Mouse (Mus musculus) cerebellum, adult 2 months (tissue): Measurements from ENCODE around the gene Pla2g6. TPM values are rescaled to one million over a fixed set of nuclear protein-coding genes. Genes with fewer than 3 reads are reported as not detected.

Experiments
- DNase-seq, 2 experiments: peaks; one replicate each; pipeline ENCODE4 v3.0.0; 2021
- H3K27ac ChIP-seq: fragments of 200-500 bp; 2 replicates; pipeline ENCODE4 v1.5.1; 2012; ENCODE audit warnings: low read length, control low read depth, inconsistent platforms; ENCODE audit not compliant: insufficient read depth
- H3K27me3 ChIP-seq: fragments of 200-500 bp; 2 replicates; pipeline ENCODE4 v1.6.1; 2012; ENCODE audit warnings: inconsistent platforms, mild to moderate bottlenecking, low read length, moderate library complexity; ENCODE audit not compliant: control insufficient read depth, insufficient read depth
- H3K4me1 ChIP-seq: fragments of 200-500 bp; 2 replicates; pipeline ENCODE4 v1.6.1; 2011; ENCODE audit warnings: low read length; ENCODE audit not compliant: control insufficient read depth, insufficient read depth
- H3K4me3 ChIP-seq: fragments of 200-500 bp; replicated peaks from 2 replicates; pipeline ENCODE3; 2011; ENCODE audit warnings: mild to moderate bottlenecking, low read depth, low read length, control low read depth; ENCODE audit not compliant: insufficient read depth
- CTCF ChIP-seq: fragments of 200-500 bp; IDR thresholded peaks from 2 replicates; pipeline ENCODE4 v1.5.1; 2011; ENCODE audit warnings: low read depth, mild to moderate bottlenecking, control low read depth, low read length, moderate library complexity, borderline replicate concordance; ENCODE audit not compliant: insufficient read depth
- POLR2A ChIP-seq: fragments of 200-500 bp; IDR thresholded peaks from 2 replicates; pipeline ENCODE4 v1.6.1; 2011; ENCODE audit warnings: low read length, control low read depth, borderline replicate concordance; ENCODE audit not compliant: insufficient read depth
- WGBS: fragments of 180-500 bp; shearing (Covaris S2); methylation state at CpG from one replicate; pipeline ENCODE4 v1.1.7; 2018; 5-methylcytosine and 5-hydroxymethylcytosine counted together
- polyA plus RNA-seq: library from polyadenylated mRNA; depleted of rRNA; stranded (reverse); fragments of >200 nt; gene quantifications from 2 replicates; pipeline ENCODE4 v1.2.3, GENCODE M21; 2012

Gene Pla2g6
- polyA plus RNA-seq, 1 experiment, result 26.1 TPM

- no peak overlapping the region for H3K27ac ChIP-seq
- no peaks in the 10 kb centered on the region for H3K27me3 ChIP-seq
- H3K4me1 ChIP-seq, result no peaks in the 10 kb centered on the region
- 46% methylated on average over 4 of the region's 5 CpGs for WGBS
- no peak for DNase-seq
- H3K4me3 ChIP-seq, result no peak overlapping the region
- no peak for TF ChIP-seq POLR2A
- TF ChIP-seq CTCF, result no peak
These were observed 23.4 kb downstream of the Pla2g6 start for GRCm38 (mm10) chr15:79304832-79305231.

- 94% methylated on average over 8 of the region's 8 CpGs for WGBS
- Histone ChIP-seq H3K27ac (no peak overlapping the region), H3K4me1 (no peaks in the 10 kb centered on the region), H3K27me3 (no peaks in the 10 kb centered on the region), H3K4me3 (no peak overlapping the region)
- TF ChIP-seq CTCF, result no peak
- no peak for TF ChIP-seq POLR2A
- DNase-seq, result no peak
These were observed 24.5 kb downstream of the Pla2g6 start for GRCm38 (mm10) chr15:79303725-79304124.

GRCm38 (mm10) chr15:79299563-79300155, 28.5 kb downstream of the Pla2g6 start:
- Histone ChIP-seq H3K4me1 (no peaks in the 10 kb centered on the region), H3K4me3 (no peak overlapping the region), H3K27me3 (no peaks in the 10 kb centered on the region), H3K27ac (no peak overlapping the region)
- TF ChIP-seq CTCF (no peak), POLR2A (no peak)
- DNase-seq, result no peak
- 84% methylated on average over 2 of the region's 2 CpGs for WGBS

GRCm38 (mm10) chr15:79298553-79298952, 29.6 kb downstream of the Pla2g6 start:
- WGBS, result 88% methylated on average over 6 of the region's 6 CpGs
- no peak for DNase-seq
- Histone ChIP-seq H3K27ac (no peak overlapping the region), H3K4me3 (no peak overlapping the region), H3K4me1 (no peaks in the 10 kb centered on the region), H3K27me3 (no peaks in the 10 kb centered on the region)
- no peak for TF ChIP-seq CTCF
- no peak for TF ChIP-seq POLR2A

- DNase-seq, result no peak
- Histone ChIP-seq H3K27me3 (no peaks in the 10 kb centered on the region), H3K4me1 (no peaks in the 10 kb centered on the region), H3K27ac (no peak overlapping the region), H3K4me3 (no peak overlapping the region)
- 85% methylated on average over 9 of the region's 9 CpGs for WGBS
- no peak for TF ChIP-seq CTCF
- TF ChIP-seq POLR2A, result no peak
These were observed 35.4 kb downstream of the Pla2g6 start for GRCm38 (mm10) chr15:79292779-79293178.

GRCm38 (mm10) chr15:79290340-79290739, 37.9 kb downstream of the Pla2g6 start:
- TF ChIP-seq POLR2A, result no peak
- no peak for TF ChIP-seq CTCF
- Histone ChIP-seq H3K4me3 (no peak overlapping the region), H3K4me1 (no peaks in the 10 kb centered on the region), H3K27me3 (no peaks in the 10 kb centered on the region), H3K27ac (no peak overlapping the region)
- DNase-seq, result no peak
- WGBS, result 90% methylated on average over 3 of the region's 3 CpGs

GRCm38 (mm10) chr15:79289441-79289840, 38.7 kb downstream of the Pla2g6 start:
- no peaks in the 10 kb centered on the region for H3K4me1 ChIP-seq
- no peak overlapping the region for H3K4me3 ChIP-seq
- no peaks in the 10 kb centered on the region for H3K27me3 ChIP-seq
- TF ChIP-seq CTCF (no peak), POLR2A (no peak)
- no peak overlapping the region for H3K27ac ChIP-seq
- 96% methylated on average over 12 of the region's 12 CpGs for WGBS
- DNase-seq, result no peak

- H3K27me3 ChIP-seq, result no peaks in the 10 kb centered on the region
These were observed 39.8 kb downstream of the Pla2g6 start for GRCm38 (mm10) chr15:79288387-79288786.

More at GRCm38 (mm10) chr15:79288387-79288786, 39.8 kb downstream of the Pla2g6 start:
- no peak for DNase-seq
- H3K27ac ChIP-seq, result no peak overlapping the region
- H3K4me1 ChIP-seq, result no peaks in the 10 kb centered on the region
- H3K4me3 ChIP-seq, result no peak overlapping the region
- 69% methylated on average over 3 of the region's 3 CpGs for WGBS
- TF ChIP-seq POLR2A (no peak), CTCF (no peak)
